Mouse (Mus musculus) adrenal gland, adult 8-10 months (tissue): ENCODE results near the gene Taar7d. TPM values are rescaled to one million over a fixed set of nuclear protein-coding genes. Genes with fewer than 3 reads are reported as not detected.
A peak's percentile ranks its signal among the peaks of the same experiment; 100 is the strongest.
"Not testable (repeated sequence)": the region's sequence is repeated elsewhere in the genome, so short reads cannot be mapped to it uniquely, and the experiment has no call there.

Source experiments
- DNase-seq: peaks from one replicate; pipeline ENCODE4 v3.0.0; 2022
- total RNA-seq, 4 experiments: library from RNA; stranded (reverse); gene quantifications; 2 replicates each; pipeline ENCODE4 v1.2.4; 2022

Gene Taar7d
- total RNA-seq, result not detected

- no peak for DNase-seq
Measured at GRCm38 (mm10) chr10:24026922-24027321, at the start of gene Taar7d. Taar7d (plus strand) TSS chr10:24027222.

DNA sequence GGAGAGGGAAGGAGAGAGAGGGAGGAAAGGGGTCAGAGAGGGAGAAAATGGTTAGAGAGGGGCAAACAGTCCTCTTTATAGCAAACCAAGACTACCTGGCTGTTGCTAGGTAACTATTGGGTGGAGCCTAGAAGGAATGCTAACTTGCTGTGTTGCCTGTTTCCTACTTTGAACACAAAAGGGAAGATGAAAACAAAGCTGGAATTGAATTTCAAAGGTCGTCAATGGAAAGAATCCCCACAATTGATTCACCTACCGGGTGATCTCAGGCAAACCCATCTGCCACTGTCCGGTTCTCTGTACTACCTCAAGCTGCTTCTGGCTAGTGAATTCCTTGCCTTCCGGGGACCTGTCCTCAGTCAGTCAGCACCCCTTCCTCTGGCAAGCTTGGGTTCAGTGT lies 49.1 kb upstream of the Taar7d start:
- DNase-seq, result no peak

- peak; percentile 69 for DNase-seq
Measured at GRCm38 (mm10) chr10:23978901-23979705, 47.9 kb upstream of the Taar7d start.

- DNase-seq, result no peak
Measured at GRCm38 (mm10) chr10:23985546-23985945, 41.5 kb upstream of the Taar7d start, which contains the start of gene Taar6. Taar6 (minus strand) TSS chr10:23985646.

GRCm38 (mm10) chr10:23986419-23986818 lies 40.6 kb upstream of the Taar7d start:
- no peak for DNase-seq

- DNase-seq, result no peak
Measured at GRCm38 (mm10) chr10:23993381-23993780, 33.6 kb upstream of the Taar7d start, which contains the start of gene Taar7a. Taar7a (minus strand) TSS chr10:23993481.

DNA sequence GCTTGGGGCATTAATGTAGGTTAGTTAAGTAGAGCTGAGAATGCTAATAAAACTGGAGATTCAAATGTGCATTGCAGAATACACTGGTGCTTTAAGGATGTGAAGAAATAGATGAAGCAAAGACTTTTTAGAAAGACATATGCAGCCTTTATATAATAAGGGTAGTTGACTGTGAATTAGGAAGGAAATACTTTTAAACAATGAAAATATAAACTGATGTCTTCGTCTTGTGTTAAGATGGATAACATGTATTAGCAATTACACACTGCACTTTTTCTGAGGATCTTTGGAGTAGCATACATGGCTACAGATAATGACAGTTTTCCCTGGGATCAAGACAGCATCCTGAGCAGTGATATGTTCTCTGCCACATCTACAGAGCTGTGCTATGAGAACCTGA lies 27.4 kb upstream of the Taar7d start, which contains the start of gene Taar7b:
Gene Taar7b, plus strand, starts transcription at position 301 of the 400 bp plus-strand sequence.
- DNase-seq, result no peak

GRCm38 (mm10) chr10:24006442-24006841 lies 20.6 kb upstream of the Taar7d start:
- DNase-seq, result no peak

DNA sequence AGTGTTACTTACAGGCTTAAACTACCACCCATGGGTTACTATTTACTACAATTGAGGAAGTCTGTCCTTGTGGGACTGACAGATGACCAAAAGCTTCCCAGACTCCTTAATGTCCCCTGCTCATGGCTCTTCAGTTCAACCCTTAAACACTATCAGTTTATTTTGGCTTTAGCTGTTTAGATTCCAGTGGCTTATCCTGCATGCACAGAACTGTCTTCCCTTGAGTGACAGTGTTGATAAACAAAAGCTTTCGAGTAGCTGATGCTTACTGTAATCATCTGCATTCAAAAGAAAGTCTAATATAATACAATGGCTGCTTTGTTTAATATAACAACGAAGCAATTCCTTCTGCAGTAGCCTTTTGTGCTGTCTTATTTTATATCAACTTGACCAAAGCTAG lies 20.0 kb upstream of the Taar7d start:
- DNase-seq, result no peak

- DNase-seq, result no peak
Measured at GRCm38 (mm10) chr10:24008143-24008542, 18.9 kb upstream of the Taar7d start.

DNA sequence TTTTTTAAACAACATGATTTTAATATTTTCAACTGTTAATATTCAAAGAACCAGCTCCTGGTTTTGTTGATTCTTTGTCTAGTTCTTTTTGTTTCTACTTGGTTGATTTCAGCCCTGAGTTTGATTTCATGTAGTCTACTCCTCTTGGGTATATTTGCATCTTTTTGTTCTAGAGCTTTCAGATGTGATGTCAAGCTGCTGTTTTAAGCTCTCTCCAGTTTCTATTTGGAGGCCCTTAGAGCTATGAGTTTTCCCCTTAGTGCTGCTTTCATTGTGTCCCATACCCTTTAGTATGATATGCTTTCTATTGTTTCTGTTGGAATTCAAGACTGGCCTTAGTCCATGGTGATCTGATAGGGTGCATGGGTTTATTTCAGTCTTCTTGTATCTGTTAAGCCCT lies 4.3 kb downstream of the Taar7d start:
- no peak for DNase-seq

DNA sequence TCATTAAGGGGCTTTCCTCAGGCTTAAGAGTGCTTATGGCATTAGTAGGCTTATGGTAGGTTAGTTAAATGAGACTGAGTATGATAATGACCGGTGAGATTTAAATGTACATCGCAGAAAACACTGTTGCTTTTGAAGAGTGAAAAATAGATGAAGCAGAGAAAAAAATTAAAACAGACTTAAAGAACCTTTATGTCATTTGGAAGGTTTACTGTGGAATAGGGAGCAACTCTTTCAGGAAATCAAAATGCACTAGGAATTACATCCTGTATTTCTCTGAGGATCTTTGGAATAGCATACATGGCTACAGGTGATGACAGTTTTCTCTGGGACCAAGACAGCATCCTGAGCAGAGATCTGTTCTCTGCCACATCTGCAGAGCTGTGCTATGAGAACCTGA lies 10.3 kb downstream of the Taar7d start, which contains the start of gene Taar7e:
Gene Taar7e, plus strand, starts transcription at position 301 of the 400 bp plus-strand sequence.
- DNase-seq, result no peak

- no peak for DNase-seq
Measured at GRCm38 (mm10) chr10:24040120-24040869, 13.3 kb downstream of the Taar7d start.

GRCm38 (mm10) chr10:24049210-24049609 lies 22.2 kb downstream of the Taar7d start, which contains the start of gene Taar7f:
Taar7f (plus strand) TSS chr10:24049510.
- no peak for DNase-seq

DNA sequence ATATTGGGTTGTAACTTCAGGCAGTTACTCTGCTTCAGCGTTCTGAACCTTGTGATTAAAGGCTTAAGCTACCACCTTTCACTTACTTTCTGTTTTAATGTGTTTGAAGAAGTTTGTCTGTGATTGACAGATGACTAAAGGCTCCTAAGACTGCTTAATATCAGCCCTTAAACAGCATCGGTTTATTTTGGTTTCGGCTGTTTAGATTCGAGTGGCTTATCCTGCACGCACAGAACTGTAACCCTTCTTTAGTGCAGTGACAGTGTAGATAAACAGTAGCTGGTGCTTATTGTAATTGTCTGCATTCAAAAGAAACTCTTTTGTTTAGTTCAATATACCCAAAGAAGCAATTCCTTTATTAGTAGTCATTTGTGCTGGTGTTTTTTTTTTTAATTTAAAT lies 25.0 kb downstream of the Taar7d start:
- no peak for DNase-seq

DNA sequence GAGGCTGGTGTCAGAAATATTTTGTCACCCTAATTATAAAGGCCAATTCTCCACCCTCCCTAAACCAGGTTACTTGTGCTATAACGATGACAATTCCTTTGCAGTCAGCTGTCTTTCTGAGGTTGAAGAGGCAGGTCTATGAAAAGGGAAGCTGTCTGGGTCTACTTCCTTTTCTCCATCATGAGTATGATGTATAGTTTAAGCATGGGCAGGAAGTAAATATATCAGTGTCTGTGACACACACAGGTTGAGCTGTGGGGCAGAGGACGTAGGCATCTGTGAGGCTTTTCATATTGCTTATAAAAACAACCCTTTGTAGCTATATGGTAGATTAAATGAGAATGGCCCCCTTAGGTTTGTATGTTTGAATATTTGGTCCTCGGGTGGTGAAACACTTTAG lies 32.0 kb downstream of the Taar7d start:
- no peak for DNase-seq

- not testable (repeated sequence) for DNase-seq
Measured at GRCm38 (mm10) chr10:24074751-24075150, 47.7 kb downstream of the Taar7d start.

GRCm38 (mm10) chr10:24076200-24076599 lies 49.2 kb downstream of the Taar7d start, which contains the start of gene Taar8a:
Taar8a (plus strand) TSS chr10:24076500.
- DNase-seq, result not testable (repeated sequence)

Other genes with a start within 250 kb of the Taar7d start
- gene Rps12, start 239.9 kb upstream of the Taar7d start, total RNA-seq, result 100 to 1,000 TPM; 283 to 619 (median 405) TPM
- gene Slc18b1, start 230.2 kb upstream of the Taar7d start, total RNA-seq, result 10 to 100 TPM; 31.3 to 54.2 (median 44.7) TPM
- 10 to 100 TPM in 2 of 4 experiments, 1 to 10 TPM in 1, under 1 TPM in 1; 0.74 to 37.9 (median 12.2) TPM for gene Vnn3, start 175.8 kb upstream of the Taar7d start, total RNA-seq
- 10 to 100 TPM; 29.6 to 37.3 (median 32.2) TPM for gene Vnn1, start 132.5 kb upstream of the Taar7d start, total RNA-seq
- gene Taar1, start 106.9 kb upstream of the Taar7d start, total RNA-seq, result not detected
- not detected for gene Taar2, start 88.7 kb upstream of the Taar7d start, total RNA-seq
- not detected for gene Taar3, start 77.7 kb upstream of the Taar7d start, total RNA-seq
- not detected for gene Taar4, start 66.7 kb upstream of the Taar7d start, total RNA-seq
- not detected for gene Taar5, start 56.5 kb upstream of the Taar7d start, total RNA-seq
- not detected for gene Taar6, start 41.6 kb upstream of the Taar7d start, total RNA-seq
- not detected for gene Taar7a, start 33.7 kb upstream of the Taar7d start, total RNA-seq
- gene Taar7b, start 27.3 kb upstream of the Taar7d start, total RNA-seq, result not detected
- gene Taar7e, start 10.4 kb downstream of the Taar7d start, total RNA-seq, result not detected
- not detected for gene Taar7f, start 22.3 kb downstream of the Taar7d start, total RNA-seq
- not detected for gene Taar8a, start 49.3 kb downstream of the Taar7d start, total RNA-seq
- not detected for gene Taar8b, start 65.1 kb downstream of the Taar7d start, total RNA-seq
- not detected for gene Taar8c, start 74.7 kb downstream of the Taar7d start, total RNA-seq
- gene Taar9, start 82.3 kb downstream of the Taar7d start, total RNA-seq, result not detected
- gene Stx7, start 122.1 kb downstream of the Taar7d start, total RNA-seq, result 100 to 1,000 TPM; 142 to 198 (median 186) TPM
- gene Moxd1, start 196.3 kb downstream of the Taar7d start, total RNA-seq, result under 1 TPM in 3 of 4 experiments, not detected in 1; 0.15 to 0.27 (median 0.15) TPM